Mouse (Mus musculus) forelimb bud, embryonic 11.5 days (tissue): ENCODE results near the gene Dab2ip.

Source experiments
- DNase-seq: peaks from one replicate; pipeline ENCODE4 v3.0.0-alpha.2; 2012; ENCODE audit warnings: low read depth, low spot score

The Dab2ip gene

GRCm38 (mm10) chr2:35558826-35559550, 922 bp downstream of the Dab2ip start:
- DNase-seq, result no peak

GRCm38 (mm10) chr2:35559551-35559835, 1.4 kb downstream of the Dab2ip start:
- DNase-seq, result no peak

GRCm38 (mm10) chr2:35563722-35564121, 5.7 kb downstream of the Dab2ip start:
- DNase-seq, result no peak

GRCm38 (mm10) chr2:35565051-35565836, 7.2 kb downstream of the Dab2ip start:
- DNase-seq, result no peak

GRCm38 (mm10) chr2:35566957-35567693, 9.1 kb downstream of the Dab2ip start:
- no peak for DNase-seq

GRCm38 (mm10) chr2:35567694-35568149, 9.7 kb downstream of the Dab2ip start:
- no peak for DNase-seq

GRCm38 (mm10) chr2:35570743-35571142, 12.7 kb downstream of the Dab2ip start:
- DNase-seq, result no peak

GRCm38 (mm10) chr2:35574643-35575042, 16.6 kb downstream of the Dab2ip start:
- no peak for DNase-seq

GRCm38 (mm10) chr2:35576675-35577074, 18.6 kb downstream of the Dab2ip start:
- no peak for DNase-seq

GRCm38 (mm10) chr2:35580111-35580510, 22.0 kb downstream of the Dab2ip start:
- DNase-seq, result no peak

GRCm38 (mm10) chr2:35581501-35582340, 23.7 kb downstream of the Dab2ip start:
- no peak for DNase-seq

- no peak for DNase-seq
These were observed 24.4 kb downstream of the Dab2ip start for GRCm38 (mm10) chr2:35582341-35582941.

GRCm38 (mm10) chr2:35583406-35583805, 25.3 kb downstream of the Dab2ip start:
- no peak for DNase-seq

GRCm38 (mm10) chr2:35584011-35584410, 25.9 kb downstream of the Dab2ip start:
- DNase-seq, result no peak

GRCm38 (mm10) chr2:35588368-35588767, 30.3 kb downstream of the Dab2ip start:
- no peak for DNase-seq

- no peak for DNase-seq
These were observed 31.3 kb downstream of the Dab2ip start for GRCm38 (mm10) chr2:35589385-35589784.

GRCm38 (mm10) chr2:35589800-35590199, 31.7 kb downstream of the Dab2ip start:
- no peak for DNase-seq

- no peak for DNase-seq
These were observed 34.1 kb downstream of the Dab2ip start for GRCm38 (mm10) chr2:35591961-35592724.

- DNase-seq, result no peak
These were observed 34.8 kb downstream of the Dab2ip start for GRCm38 (mm10) chr2:35592725-35593392.

- no peak for DNase-seq
These were observed 35.8 kb downstream of the Dab2ip start for GRCm38 (mm10) chr2:35593889-35594288.
